Mouse (Mus musculus) kidney, adult 2 months (tissue): ENCODE results near the gene Nkg7. TPM values are rescaled to one million over a fixed set of nuclear protein-coding genes. Genes with fewer than 3 reads are reported as not detected.

Source experiments
- DNase-seq: peaks from one replicate; pipeline ENCODE4 v3.0.0; 2021
- H3K27ac ChIP-seq: fragments of 200-500 bp; 2 replicates; pipeline ENCODE4 v1.5.1; 2012; ENCODE audit warnings: low read depth, low read length, control low read depth, inconsistent platforms; ENCODE audit not compliant: insufficient read depth
- H3K27me3 ChIP-seq: fragments of 200-500 bp; replicated peaks from 2 replicates; pipeline ENCODE4 v1.6.1; 2012; ENCODE audit warnings: mild to moderate bottlenecking, moderate library complexity, low read length, inconsistent platforms; ENCODE audit not compliant: control insufficient read depth, insufficient read depth
- H3K36me3 ChIP-seq: fragments of 200-500 bp; 2 replicates; pipeline ENCODE4 v1.6.1; 2012; ENCODE audit warnings: mild to moderate bottlenecking, moderate library complexity, low read length, inconsistent platforms; ENCODE audit not compliant: control insufficient read depth, insufficient read depth
- H3K4me1 ChIP-seq: fragments of 200-500 bp; 2 replicates; pipeline ENCODE4 v1.6.1; 2011; ENCODE audit warnings: low read length; ENCODE audit not compliant: control insufficient read depth, insufficient read depth
- H3K4me3 ChIP-seq: fragments of 200-500 bp; 2 replicates; pipeline ENCODE4 v1.5.1; 2011; ENCODE audit warnings: mild to moderate bottlenecking, low read depth, low read length, control low read depth; ENCODE audit not compliant: insufficient read depth
- CTCF ChIP-seq: fragments of 200-500 bp; conservative IDR thresholded peaks from 2 replicates; pipeline ENCODE4 v1.5.1; 2011; ENCODE audit warnings: low read depth, mild to moderate bottlenecking, control low read depth, low read length, moderate library complexity, mixed read lengths; ENCODE audit not compliant: insufficient read depth, insufficient read length
- POLR2A ChIP-seq: fragments of 200-500 bp; IDR thresholded peaks from one replicate; pipeline ENCODE4 v1.6.1; 2011; ENCODE audit warnings: low read depth, low read length, control low read depth
- WGBS: fragments of 180-500 bp; shearing (Covaris S2); methylation state at CpG from one replicate; pipeline ENCODE4 v1.1.7; 2018; 5-methylcytosine and 5-hydroxymethylcytosine counted together
- polyA plus RNA-seq: library from polyadenylated mRNA; depleted of rRNA; stranded (reverse); fragments of >200 nt; gene quantifications from 2 replicates; pipeline ENCODE4 v1.2.3, GENCODE M21; 2012

The Nkg7 gene
- polyA plus RNA-seq, 1 experiment: 8.4 TPM

- Histone ChIP-seq H3K4me1 (peaks cover 7% of the 10 kb centered on the region; the same call in 1 of the 2 replicates), H3K36me3 (no peaks in the 10 kb centered on the region), H3K4me3 (no peak within 1 kb of the TSS), H3K27me3 (no peaks in the 10 kb centered on the region), H3K27ac (no peak within 1 kb of the TSS)
- 83% methylated on average over 6 of the region's 6 CpGs for WGBS
- DNase-seq: no peak
- TF ChIP-seq POLR2A (no peak), CTCF (no peak)
Measured at GRCm38 (mm10) chr7:43440482-43440881, 3.6 kb downstream of the Nkg7 start, which contains the start of gene Cldnd2. Cldnd2 (plus strand) TSS chr7:43440782.

- TF ChIP-seq CTCF: no peak
- no peak for TF ChIP-seq POLR2A
- peak; percentile 66 for DNase-seq
- WGBS: 49% methylated on average over 3 of the region's 3 CpGs
Measured at GRCm38 (mm10) chr7:43441071-43441470, 4.2 kb downstream of the Nkg7 start.

DNA sequence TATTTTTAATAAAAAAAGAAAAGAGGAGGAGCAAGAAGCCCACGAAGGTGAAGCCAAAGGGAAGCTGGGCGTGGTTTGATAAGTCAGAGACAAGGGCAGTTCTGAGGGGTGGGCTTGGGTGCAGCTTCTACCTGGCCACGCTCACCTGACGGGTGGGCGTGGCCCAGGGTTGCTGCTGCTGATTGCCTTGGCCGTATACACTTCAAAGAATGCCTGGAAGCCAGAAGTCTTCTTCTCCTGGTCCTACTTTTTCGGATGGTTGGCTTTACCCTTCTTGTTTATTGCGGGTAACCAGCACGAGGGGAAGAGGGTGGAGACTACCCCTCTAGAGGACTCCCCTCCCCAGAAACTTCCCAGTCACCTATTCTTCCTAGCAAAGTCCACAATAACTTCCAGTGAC lies 5.8 kb downstream of the Nkg7 start:
- Histone ChIP-seq H3K4me3 (peak overlapping the region; percentile 71), H3K4me1 (peaks cover 18% of the 10 kb centered on the region), H3K27me3 (no peaks in the 10 kb centered on the region), H3K27ac (peak overlapping the region; percentile 100), H3K36me3 (no peaks in the 10 kb centered on the region)
- 18% methylated on average over 9 of the region's 9 CpGs for WGBS
- no peak for DNase-seq
- no peak for TF ChIP-seq CTCF
- TF ChIP-seq POLR2A: no peak

More at GRCm38 (mm10) chr7:43441071-43441470, 4.2 kb downstream of the Nkg7 start:
- H3K27ac ChIP-seq: no peak overlapping the region
- no peaks in the 10 kb centered on the region for H3K36me3 ChIP-seq
- peaks cover 8% of the 10 kb centered on the region for H3K4me1 ChIP-seq
- no peak overlapping the region for H3K4me3 ChIP-seq
- no peaks in the 10 kb centered on the region for H3K27me3 ChIP-seq

GRCm38 (mm10) chr7:43443126-43443916 lies 6.4 kb downstream of the Nkg7 start:
- H3K27me3 ChIP-seq: no peaks in the 10 kb centered on the region
- peak; percentile 92 for DNase-seq
- H3K4me3 ChIP-seq: peak overlapping the region; percentile 71
- WGBS: 1% methylated on average over 36 of the region's 36 CpGs
- peak overlapping the region; percentile 100 for H3K27ac ChIP-seq
- H3K36me3 ChIP-seq: no peaks in the 10 kb centered on the region
- peaks cover 22% of the 10 kb centered on the region for H3K4me1 ChIP-seq
- peak; percentile 64 for TF ChIP-seq POLR2A
- TF ChIP-seq CTCF: no peak

DNA sequence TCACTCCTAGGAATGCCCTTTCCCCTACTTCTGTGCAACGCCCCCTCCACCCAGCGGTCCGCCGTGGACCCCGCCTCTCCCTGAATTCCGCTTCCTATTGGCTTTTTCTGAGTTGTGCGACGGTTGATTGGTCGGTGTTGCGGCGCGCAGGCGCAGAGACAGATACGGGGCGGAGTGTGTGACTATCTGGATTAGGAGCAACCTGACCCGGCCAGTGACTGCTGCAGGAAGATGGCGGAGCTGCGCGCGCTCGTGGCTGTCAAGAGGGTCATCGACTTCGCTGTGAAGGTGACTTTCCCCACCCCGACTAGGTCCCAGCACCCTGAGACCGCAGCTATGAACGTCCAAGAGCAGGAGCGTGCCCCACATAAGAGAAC lies 7.0 kb downstream of the Nkg7 start, which contains the start of the genes Etfb and Gm45233:
Gene Etfb, plus strand, starts transcription at position 167 of the 377 bp plus-strand sequence.
Gene Gm45233, plus strand, starts transcription at position 212 of the 377 bp plus-strand sequence.
- H3K36me3 ChIP-seq: no peaks in the 10 kb centered on the region
- peaks cover 24% of the 10 kb centered on the region for H3K4me1 ChIP-seq
- DNase-seq: peak; percentile 99
- H3K27ac ChIP-seq: peak within 1 kb of the TSS; percentile 100
- no peak for TF ChIP-seq CTCF
- TF ChIP-seq POLR2A: peak; percentile 96
- under 1% methylated on average over 27 of the region's 27 CpGs for whole genome bisulfite sequencing
- peak within 1 kb of the TSS; percentile 77 for H3K4me3 ChIP-seq
- H3K27me3 ChIP-seq: no peaks in the 10 kb centered on the region

GRCm38 (mm10) chr7:43447801-43448200 lies 10.9 kb downstream of the Nkg7 start:
- H3K27ac ChIP-seq: peak overlapping the region; percentile 51; the same call in 1 of the 2 replicates
- 27% methylated on average over 4 of the region's 4 CpGs for WGBS
- H3K4me3 ChIP-seq: no peak overlapping the region
- H3K27me3 ChIP-seq: no peaks in the 10 kb centered on the region
- peak; percentile 95 for DNase-seq
- no peak for TF ChIP-seq CTCF
- no peak for TF ChIP-seq POLR2A
- no peaks in the 10 kb centered on the region; the same call in 1 of the 2 replicates for H3K36me3 ChIP-seq
- H3K4me1 ChIP-seq: peaks cover 34% of the 10 kb centered on the region

DNA sequence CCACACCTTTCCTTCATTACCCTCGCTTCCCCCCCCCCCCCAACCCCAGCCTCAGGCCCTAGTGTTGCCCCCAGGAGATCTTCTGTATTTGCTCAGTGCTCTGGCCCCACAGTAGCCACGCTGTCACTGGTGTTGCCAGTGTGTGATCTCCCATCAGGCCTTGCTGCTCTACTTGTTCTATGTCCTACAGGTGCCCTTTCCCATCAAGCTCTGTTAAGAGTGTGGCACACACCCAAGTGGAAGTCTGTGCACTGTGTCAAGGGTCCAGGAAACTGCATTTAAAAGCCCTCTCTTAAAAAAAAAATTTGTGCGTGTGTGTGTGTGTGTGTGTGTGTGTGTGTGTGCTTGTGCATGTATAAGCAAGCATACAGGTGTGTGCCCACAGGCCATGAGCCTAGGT lies 11.4 kb downstream of the Nkg7 start:
- H3K4me1 ChIP-seq: peaks cover 38% of the 10 kb centered on the region
- H3K4me3 ChIP-seq: no peak overlapping the region
- no peaks in the 10 kb centered on the region for H3K27me3 ChIP-seq
- no peaks in the 10 kb centered on the region; the same call in 1 of the 2 replicates for H3K36me3 ChIP-seq
- DNase-seq: peak; percentile 77
- H3K27ac ChIP-seq: peak overlapping the region; percentile 51
- TF ChIP-seq POLR2A: no peak
- no peak for TF ChIP-seq CTCF
- WGBS: 47% methylated on average over 3 of the region's 3 CpGs
